Mouse (Mus musculus) hindbrain, embryonic 12.5 days (tissue): ENCODE measurements around the gene Supt5. TPM values are rescaled to one million over a fixed set of nuclear protein-coding genes. Genes with fewer than 3 reads are reported as not detected.
A peak's percentile ranks its signal among the peaks of the same experiment; 100 is the strongest.

Source experiments
- ATAC-seq: fragments of 200-750 bp; cut with Nextera tagmentation; 2 replicates; pipeline ENCODE4 v1.8.0; 2017; ENCODE audit warnings: moderate TSS enrichment; ENCODE audit not compliant: low FRiP score
- H3K27ac ChIP-seq: fragments of 300-500 bp; sonication (generic); 2 replicates; pipeline ENCODE4 v1.5.1; 2016; ENCODE audit warnings: mild to moderate bottlenecking
- H3K27me3 ChIP-seq: fragments of 300-500 bp; sonication (generic); 2 replicates; pipeline ENCODE4 v1.6.1; 2016; ENCODE audit warnings: mild to moderate bottlenecking
- H3K36me3 ChIP-seq: fragments of 300-500 bp; sonication (generic); 2 replicates; pipeline ENCODE4 v1.6.1; 2016; ENCODE audit warnings: mild to moderate bottlenecking
- H3K4me1 ChIP-seq: fragments of 300-500 bp; sonication (generic); 2 replicates; pipeline ENCODE4 v1.6.1; 2016
- H3K4me2 ChIP-seq: fragments of 300-500 bp; sonication (generic); replicated peaks from 2 replicates; pipeline ENCODE4 v1.6.1; 2016; ENCODE audit warnings: mild to moderate bottlenecking
- H3K4me3 ChIP-seq: fragments of 300-500 bp; sonication (generic); 2 replicates; pipeline ENCODE4 v1.5.1; 2016; ENCODE audit warnings: mild to moderate bottlenecking
- H3K9ac ChIP-seq: fragments of 300-500 bp; sonication (generic); 2 replicates; pipeline ENCODE4 v1.6.1; 2016; ENCODE audit warnings: mild to moderate bottlenecking, moderate library complexity
- H3K9me3 ChIP-seq: fragments of 300-500 bp; sonication (generic); replicated peaks from 2 replicates; pipeline ENCODE4 v1.6.1; 2016; ENCODE audit warnings: mild to moderate bottlenecking
- WGBS: fragments of 180-500 bp; shearing (Covaris S2); methylation state at CpG from one replicate; pipeline ENCODE4 v1.1.7; 2016; 5-methylcytosine and 5-hydroxymethylcytosine counted together
- polyA plus RNA-seq: library from polyadenylated mRNA; unstranded; fragments of >200 nt; fragmentation: Nextera tagmentation; extraction: Ambion mirVana; gene quantifications from 2 replicates; pipeline ENCODE4 v1.2.1, GENCODE M21; 2016

Gene Supt5
- polyA plus RNA-seq, 1 experiment from 2014 or later: 105 TPM

DNA sequence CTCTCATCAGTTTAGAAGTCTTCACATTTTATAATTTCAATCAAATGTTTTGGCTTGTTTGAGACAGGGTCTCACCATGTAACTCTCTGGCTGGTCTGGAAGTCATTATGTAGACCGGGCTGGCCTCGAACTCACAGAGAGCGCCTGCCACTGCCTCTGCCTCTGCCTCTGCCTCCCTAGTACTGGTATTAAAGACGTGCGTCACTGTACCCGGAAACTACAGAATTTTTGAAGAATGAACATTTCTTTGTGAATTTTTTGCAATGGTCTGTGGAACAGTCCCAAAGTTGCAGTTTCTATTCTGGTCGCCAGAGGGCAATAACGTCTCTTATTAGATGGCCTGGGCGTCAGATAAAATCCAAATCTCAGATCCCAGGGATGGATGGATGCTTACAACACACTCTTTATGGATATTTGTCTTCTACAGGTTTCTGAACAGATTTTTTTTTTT, 34.6 kb upstream of the Supt5 start:
- Histone ChIP-seq H3K9me3 (no peaks in the 10 kb centered on the region), H3K4me1 (peaks cover 48% of the 10 kb centered on the region), H3K4me2 (peak overlapping the region; percentile 57), H3K4me3 (peak overlapping the region; percentile 81), H3K36me3 (peaks cover 11% of the 10 kb centered on the region; the same call in 1 of the 2 replicates), H3K27ac (peak overlapping the region; percentile 90), H3K9ac (0 out of 2 replicates have a peak overlapping the region, but pooled peaks have one; percentile 41), H3K27me3 (peaks cover 5% of the 10 kb centered on the region; the same call in 1 of the 2 replicates)
- 2% methylated on average over 9 of the region's 9 CpGs for WGBS
- peak; percentile 3; the same call in 1 of the 2 replicates for ATAC-seq

DNA sequence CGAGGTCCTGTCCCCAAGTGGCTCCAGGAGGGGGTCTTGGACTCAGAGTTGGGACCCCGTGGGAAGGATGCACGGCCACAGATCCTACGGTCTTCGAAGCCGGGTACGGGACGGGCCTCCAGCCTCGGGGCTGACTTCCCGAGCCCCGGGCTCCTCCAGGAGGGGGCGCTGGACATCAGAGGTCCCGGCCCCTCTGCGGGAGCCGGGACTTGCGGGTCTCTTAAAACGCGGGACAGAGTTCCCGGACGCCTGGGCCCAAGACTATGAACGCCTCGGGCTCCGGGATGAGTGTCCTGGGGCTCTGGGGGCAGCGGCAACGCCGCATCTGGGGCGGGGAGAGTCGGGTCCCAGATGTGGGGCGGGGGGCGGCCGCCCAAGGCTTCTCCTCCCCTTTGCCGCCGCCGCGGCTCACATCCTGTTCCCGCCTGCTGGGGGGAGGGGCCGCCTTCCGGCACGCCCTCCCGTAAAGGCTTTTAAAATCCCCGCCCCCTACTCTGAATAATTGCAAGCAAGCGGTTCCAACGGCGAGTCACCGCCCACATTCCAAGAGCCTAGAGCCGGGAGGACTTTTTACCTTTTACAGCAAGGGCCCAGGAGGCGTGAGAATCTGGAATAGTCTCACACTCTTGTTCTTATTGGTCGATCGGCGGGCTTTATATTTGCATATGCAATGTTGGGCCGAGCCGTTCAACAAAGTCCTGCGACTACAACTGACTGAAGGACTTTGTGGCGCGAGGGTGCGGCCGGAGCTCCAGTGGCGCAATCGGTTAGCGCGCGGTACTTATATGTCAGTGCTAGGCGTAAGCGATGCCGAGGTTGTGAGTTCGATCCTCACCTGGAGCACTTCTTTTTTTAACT, 33.9 kb upstream of the Supt5 start, which contains the start of gene Plekhg2:
Gene Plekhg2, minus strand, starts transcription at position 349 of the 858 bp plus-strand sequence.
- Histone ChIP-seq H3K27me3 (no peaks in the 10 kb centered on the region), H3K36me3 (peaks cover 13% of the 10 kb centered on the region), H3K27ac (peak within 1 kb of the TSS; percentile 90), H3K4me1 (peaks cover 41% of the 10 kb centered on the region), H3K4me3 (peak within 1 kb of the TSS; percentile 81), H3K4me2 (peak within 1 kb of the TSS; percentile 57), H3K9ac (peak within 1 kb of the TSS; percentile 88), H3K9me3 (no peaks in the 10 kb centered on the region)
- ATAC-seq: peak; percentile 80
- WGBS: under 1% methylated on average over 58 of the region's 66 CpGs

DNA sequence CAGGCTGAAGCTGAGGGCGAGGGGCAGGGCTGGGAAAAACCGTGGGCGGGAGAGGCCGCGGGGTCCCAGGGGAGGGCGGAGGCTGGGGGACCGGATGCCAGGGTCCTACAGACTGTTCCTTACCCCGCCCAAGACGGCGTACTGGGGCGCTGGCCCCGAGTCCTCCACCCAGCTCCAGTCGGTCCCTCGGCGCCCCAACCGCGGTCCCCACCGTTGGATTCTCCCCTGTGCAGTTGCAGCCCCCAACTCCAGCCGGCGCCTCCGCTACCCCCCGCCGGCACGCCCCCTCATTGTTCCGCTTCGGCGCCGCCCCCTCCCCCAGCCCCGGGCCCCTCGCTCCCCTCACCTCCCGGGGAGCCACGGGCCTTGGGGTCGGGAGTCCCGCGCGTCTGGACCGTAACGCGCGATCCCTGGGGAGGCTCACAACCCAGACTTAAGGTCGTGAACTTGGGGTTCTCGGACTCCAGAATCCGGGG, 33.0 kb upstream of the Supt5 start:
- Histone ChIP-seq H3K4me2 (peak overlapping the region; percentile 57), H3K4me3 (peak overlapping the region; percentile 81), H3K9me3 (no peaks in the 10 kb centered on the region), H3K27me3 (no peaks in the 10 kb centered on the region), H3K36me3 (peaks cover 21% of the 10 kb centered on the region), H3K27ac (peak overlapping the region; percentile 90), H3K4me1 (peaks cover 38% of the 10 kb centered on the region), H3K9ac (peak overlapping the region; percentile 88)
- peak; percentile 9 for ATAC-seq
- 1% methylated on average over 42 of the region's 43 CpGs for WGBS

DNA sequence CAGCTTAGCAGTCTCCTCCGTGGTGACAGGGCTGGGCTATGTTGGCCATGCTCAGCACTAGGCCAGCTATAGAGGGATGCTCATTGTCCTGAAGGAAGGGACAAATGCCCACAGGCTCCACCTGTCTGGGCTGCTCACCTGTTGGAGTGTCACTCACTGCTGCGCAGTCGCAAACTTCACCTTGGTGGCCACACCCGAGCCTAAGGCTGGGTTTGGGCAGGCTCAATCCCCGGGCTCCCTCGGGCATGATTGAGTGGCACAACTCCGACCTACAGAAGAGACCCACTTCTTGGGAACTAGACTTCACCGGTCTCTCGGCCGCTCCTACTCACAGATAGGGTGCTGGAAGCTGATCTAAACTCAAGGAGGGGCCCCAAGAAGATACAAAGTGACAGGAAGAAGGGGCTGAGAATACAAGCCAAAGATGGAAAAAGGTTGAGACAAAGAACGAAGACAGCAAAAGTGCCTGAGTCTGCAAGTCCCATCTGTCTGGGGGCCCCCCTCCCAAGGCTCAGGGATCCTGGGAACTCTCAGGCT, 32.5 kb upstream of the Supt5 start:
- H3K4me1 ChIP-seq: peaks cover 33% of the 10 kb centered on the region
- peaks cover 26% of the 10 kb centered on the region for H3K36me3 ChIP-seq
- H3K9ac ChIP-seq: peak overlapping the region; percentile 88
- H3K9me3 ChIP-seq: no peaks in the 10 kb centered on the region
- WGBS: 9% methylated on average over 11 of the region's 11 CpGs
- ATAC-seq: no peak
- peak overlapping the region; percentile 81 for H3K4me3 ChIP-seq
- H3K27me3 ChIP-seq: no peaks in the 10 kb centered on the region
- peak overlapping the region; percentile 90 for H3K27ac ChIP-seq
- H3K4me2 ChIP-seq: peak overlapping the region; percentile 57

DNA sequence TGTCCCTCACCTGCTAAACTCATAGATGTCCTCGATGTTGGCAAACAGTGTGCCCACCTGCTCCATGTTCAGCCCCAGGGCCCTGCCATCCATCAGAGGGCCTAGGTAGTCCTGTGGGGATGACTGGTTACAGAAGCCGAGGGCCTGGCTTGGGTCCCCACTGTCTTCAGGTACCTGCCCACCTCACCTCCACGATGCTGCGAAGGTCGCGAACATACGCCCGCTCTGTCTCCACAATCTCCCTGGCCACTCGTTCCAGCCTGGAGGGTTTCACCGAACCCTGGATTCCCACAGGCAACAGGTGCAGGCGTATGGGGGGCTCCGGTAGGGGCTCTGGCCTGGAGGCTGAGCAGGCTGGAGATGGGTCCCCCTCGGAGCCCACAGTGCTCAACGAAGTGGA, 31.5 kb upstream of the Supt5 start:
- no peaks in the 10 kb centered on the region for H3K9me3 ChIP-seq
- H3K27ac ChIP-seq: no peak overlapping the region
- H3K4me3 ChIP-seq: peak overlapping the region; percentile 81
- H3K27me3 ChIP-seq: no peaks in the 10 kb centered on the region
- peak overlapping the region; percentile 57 for H3K4me2 ChIP-seq
- H3K9ac ChIP-seq: peak overlapping the region; percentile 88; the same call in 1 of the 2 replicates
- H3K36me3 ChIP-seq: peaks cover 36% of the 10 kb centered on the region
- peaks cover 25% of the 10 kb centered on the region for H3K4me1 ChIP-seq
- ATAC-seq: no peak
- WGBS: 94% methylated on average over 14 of the region's 14 CpGs

DNA sequence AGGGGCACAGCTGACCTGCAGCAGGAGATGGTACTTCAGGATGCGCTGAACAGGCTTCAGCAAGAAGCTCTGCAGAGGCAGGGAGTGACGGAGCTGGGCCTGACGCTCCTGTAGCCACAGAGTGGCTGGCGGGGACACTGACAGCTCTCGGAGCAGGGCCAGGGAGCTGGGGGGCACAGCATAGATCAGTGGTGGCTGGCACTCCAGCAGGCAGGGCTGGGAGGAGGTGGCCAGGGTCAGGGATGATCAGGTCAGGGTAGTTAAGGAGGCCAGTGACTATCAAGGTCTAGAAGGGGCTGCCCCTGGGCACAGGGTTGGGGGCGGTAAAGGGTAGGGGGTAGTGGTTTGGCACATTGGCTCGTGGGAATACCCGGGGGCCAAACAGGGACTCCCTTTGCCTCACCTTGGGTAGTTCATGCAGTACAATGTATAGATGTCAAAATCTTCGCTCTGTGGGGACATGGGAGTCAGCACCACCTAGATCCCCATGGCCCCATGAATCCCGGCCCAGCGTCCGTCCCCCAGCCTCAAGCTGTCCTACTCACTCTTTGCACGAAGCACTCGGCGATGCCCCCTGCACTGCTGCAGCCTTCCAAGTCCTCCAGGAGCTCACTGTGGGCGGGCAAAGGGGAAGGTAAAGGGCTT, 29.9 kb upstream of the Supt5 start:
- 91% methylated on average over 16 of the region's 16 CpGs for WGBS
- no peak overlapping the region for H3K27ac ChIP-seq
- H3K4me3 ChIP-seq: no peak overlapping the region
- no peak for ATAC-seq
- H3K4me2 ChIP-seq: no peak overlapping the region
- H3K9me3 ChIP-seq: no peaks in the 10 kb centered on the region
- H3K27me3 ChIP-seq: no peaks in the 10 kb centered on the region
- H3K9ac ChIP-seq: no peak overlapping the region
- peaks cover 18% of the 10 kb centered on the region for H3K4me1 ChIP-seq
- H3K36me3 ChIP-seq: peaks cover 52% of the 10 kb centered on the region

DNA sequence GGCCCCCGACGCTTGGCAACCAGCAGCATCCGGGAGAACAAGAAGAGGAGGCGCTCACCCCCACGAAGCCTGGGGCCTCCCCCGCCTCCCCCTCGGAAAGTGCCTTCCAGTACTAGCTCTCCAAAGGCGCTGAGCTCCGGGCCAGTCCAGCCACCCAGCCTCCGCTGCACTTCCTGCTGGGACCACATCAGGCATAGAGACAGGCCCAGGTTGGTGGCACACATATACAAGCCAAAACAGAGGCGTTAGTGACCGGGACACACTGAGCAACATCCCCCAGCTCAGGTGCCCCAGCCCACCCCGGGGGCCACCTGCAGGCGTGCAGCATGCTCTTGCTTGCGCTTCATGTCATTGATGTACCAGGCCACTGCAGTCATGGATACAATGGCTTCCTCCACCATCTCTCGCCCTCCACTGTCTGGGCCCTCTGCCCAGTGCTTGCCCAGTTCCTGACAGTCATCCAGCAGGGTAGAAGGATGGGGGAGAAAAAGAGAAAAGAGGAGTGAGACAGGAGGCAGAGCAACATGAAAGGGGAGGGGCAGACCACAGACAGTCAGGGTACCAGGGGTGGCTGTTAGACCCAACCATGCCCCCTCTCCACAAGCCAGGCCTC, 29.2 kb upstream of the Supt5 start:
- no peak overlapping the region for H3K4me3 ChIP-seq
- no peaks in the 10 kb centered on the region for H3K27me3 ChIP-seq
- H3K36me3 ChIP-seq: peaks cover 57% of the 10 kb centered on the region
- no peaks in the 10 kb centered on the region for H3K9me3 ChIP-seq
- no peak for ATAC-seq
- 90% methylated on average over 16 of the region's 16 CpGs for WGBS
- no peak overlapping the region for H3K4me2 ChIP-seq
- H3K27ac ChIP-seq: no peak overlapping the region
- no peak overlapping the region for H3K9ac ChIP-seq
- H3K4me1 ChIP-seq: peaks cover 18% of the 10 kb centered on the region

DNA sequence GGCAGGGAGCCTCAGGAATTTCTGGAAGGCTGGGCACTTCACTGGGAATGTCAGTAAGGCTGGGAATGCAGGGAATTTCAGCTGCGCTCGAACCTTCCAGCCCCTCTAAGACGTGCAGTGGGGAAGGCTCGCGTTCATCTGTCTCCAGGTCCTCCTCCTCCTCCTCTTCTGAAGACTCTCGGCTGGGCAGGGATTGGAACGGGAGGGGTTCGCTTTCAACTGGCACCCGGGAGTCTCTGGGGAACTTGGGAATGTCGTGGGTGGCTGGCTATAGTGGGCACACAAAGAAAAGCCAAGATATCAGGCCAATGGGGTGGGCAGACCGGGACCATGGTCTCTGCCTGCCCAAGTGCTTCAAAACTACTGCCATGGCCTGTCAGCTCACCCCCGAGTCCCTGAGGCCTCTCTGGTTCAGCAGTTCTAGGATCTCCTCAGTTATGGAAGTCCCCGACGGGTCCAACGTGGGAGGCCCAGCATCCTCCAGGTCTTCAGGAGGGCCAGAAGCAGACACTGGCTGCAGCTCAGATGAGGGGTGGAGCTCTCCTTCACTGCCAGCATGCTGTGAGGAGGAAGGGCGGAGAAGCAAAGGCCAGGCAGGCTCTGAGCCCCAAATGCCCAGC, 24.0 kb upstream of the Supt5 start:
- peaks cover 84% of the 10 kb centered on the region for H3K36me3 ChIP-seq
- WGBS: 85% methylated on average over 16 of the region's 16 CpGs
- H3K27ac ChIP-seq: no peak overlapping the region
- no peak overlapping the region for H3K4me2 ChIP-seq
- H3K9me3 ChIP-seq: no peaks in the 10 kb centered on the region
- H3K4me3 ChIP-seq: no peak overlapping the region
- no peak overlapping the region for H3K9ac ChIP-seq
- H3K27me3 ChIP-seq: no peaks in the 10 kb centered on the region
- ATAC-seq: no peak
- peaks cover 12% of the 10 kb centered on the region for H3K4me1 ChIP-seq

DNA sequence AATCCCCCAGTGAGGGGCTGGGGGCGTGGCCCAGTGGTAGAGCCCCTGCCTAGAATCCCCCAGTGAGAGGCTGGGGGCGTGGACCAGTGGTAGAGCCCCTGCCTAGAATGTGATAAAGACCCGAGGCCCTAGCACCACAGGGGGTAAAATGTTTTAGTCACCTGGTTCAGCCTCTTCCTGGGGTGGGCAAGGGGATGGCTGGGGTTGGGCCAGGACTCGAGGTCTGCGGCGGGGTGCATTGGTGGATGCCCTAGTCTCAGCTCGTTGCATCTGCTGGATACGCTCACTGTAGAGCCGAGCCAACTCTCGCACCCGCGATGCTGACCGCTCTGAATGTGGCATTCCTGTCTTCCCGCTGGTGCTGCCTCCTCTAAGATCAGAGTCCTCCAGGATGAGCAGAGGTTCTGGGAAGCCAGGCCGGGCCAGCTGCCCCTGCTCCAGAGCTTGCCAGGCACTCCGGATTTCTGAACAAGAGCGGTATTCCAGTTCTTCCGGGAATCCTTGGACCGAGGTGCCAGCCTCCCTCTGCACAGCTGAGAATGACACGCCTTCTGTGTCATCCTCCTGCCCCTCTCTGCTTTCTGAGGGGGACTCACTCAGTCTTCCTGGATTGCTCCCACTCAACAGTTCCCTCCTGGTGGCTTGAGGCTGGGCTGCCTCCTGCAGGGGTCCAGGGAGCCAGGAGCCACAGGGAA, 23.2 kb upstream of the Supt5 start:
- H3K36me3 ChIP-seq: peaks cover 77% of the 10 kb centered on the region
- H3K4me3 ChIP-seq: no peak overlapping the region
- no peak overlapping the region for H3K4me2 ChIP-seq
- H3K4me1 ChIP-seq: peaks cover 20% of the 10 kb centered on the region
- H3K27ac ChIP-seq: no peak overlapping the region
- no peaks in the 10 kb centered on the region for H3K27me3 ChIP-seq
- H3K9me3 ChIP-seq: no peaks in the 10 kb centered on the region
- H3K9ac ChIP-seq: no peak overlapping the region
- 95% methylated on average over 20 of the region's 20 CpGs for whole genome bisulfite sequencing
- ATAC-seq: no peak

DNA sequence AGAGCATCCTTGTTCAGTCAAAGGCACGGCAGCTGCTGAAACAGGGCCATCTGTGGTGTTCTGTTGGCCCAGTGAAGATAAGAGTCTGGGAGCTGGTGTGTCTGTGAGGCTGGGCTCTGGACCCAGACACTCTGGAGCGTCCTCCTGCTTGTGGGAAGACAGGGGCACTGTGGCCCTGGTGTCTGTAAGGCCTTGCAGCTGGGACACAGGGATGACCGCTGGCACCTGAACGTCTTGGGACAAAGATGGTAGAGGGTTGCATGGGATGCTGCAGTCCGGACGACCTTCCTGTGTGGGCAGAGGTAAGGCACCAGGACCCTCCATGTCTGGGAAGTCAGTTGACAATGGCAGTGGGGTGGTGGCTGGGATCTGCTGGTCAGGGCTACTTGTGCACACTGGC, 21.7 kb upstream of the Supt5 start:
- Histone ChIP-seq H3K4me2 (no peak overlapping the region), H3K27me3 (no peaks in the 10 kb centered on the region), H3K36me3 (peaks cover 64% of the 10 kb centered on the region), H3K9me3 (no peaks in the 10 kb centered on the region), H3K4me1 (peaks cover 22% of the 10 kb centered on the region), H3K9ac (no peak overlapping the region), H3K27ac (no peak overlapping the region), H3K4me3 (no peak overlapping the region)
- ATAC-seq: no peak
- 94% methylated on average over 6 of the region's 6 CpGs for whole genome bisulfite sequencing

DNA sequence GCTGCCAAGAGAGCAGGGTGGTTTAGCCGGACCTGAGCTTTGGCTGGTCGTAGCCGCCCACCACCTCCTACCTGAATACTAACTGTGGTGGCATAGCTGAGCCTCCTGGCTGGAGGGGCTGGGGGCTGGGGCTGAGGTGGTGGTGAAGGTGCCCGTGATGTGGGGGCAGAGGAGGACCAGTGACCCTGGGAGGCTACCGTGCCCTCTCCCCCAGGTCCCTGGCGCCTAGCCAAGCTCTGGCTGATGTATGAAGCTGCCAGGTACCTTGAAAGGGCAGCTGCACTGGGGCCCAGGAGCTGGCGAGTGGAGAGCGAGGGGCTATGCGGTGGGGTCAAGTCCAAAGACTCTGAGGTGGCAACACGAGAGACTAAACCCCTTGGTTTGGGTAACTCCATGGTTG, 21.3 kb upstream of the Supt5 start:
- no peak overlapping the region for H3K9ac ChIP-seq
- 89% methylated on average over 10 of the region's 10 CpGs for WGBS

More for the DNA sequence above, 21.3 kb upstream of the Supt5 start:
- no peak for ATAC-seq
- H3K4me1 ChIP-seq: peaks cover 22% of the 10 kb centered on the region
- no peak overlapping the region for H3K27ac ChIP-seq
- H3K9me3 ChIP-seq: no peaks in the 10 kb centered on the region
- no peaks in the 10 kb centered on the region for H3K27me3 ChIP-seq
- peaks cover 64% of the 10 kb centered on the region for H3K36me3 ChIP-seq
- no peak overlapping the region for H3K4me3 ChIP-seq
- H3K4me2 ChIP-seq: no peak overlapping the region
